Mouse (Mus musculus) hindbrain, embryonic 11.5 days (tissue): ENCODE measurements around the gene Mcm6. TPM values are rescaled to one million over a fixed set of nuclear protein-coding genes. Genes with fewer than 3 reads are reported as not detected.

Experiments
- ATAC-seq: fragments of 200-750 bp; cut with Nextera tagmentation; 2 replicates; pipeline ENCODE4 v1.8.0; 2017; ENCODE audit warnings: mild to moderate bottlenecking, moderate TSS enrichment, moderate library complexity; ENCODE audit not compliant: low FRiP score
- DNase-seq: peaks from one replicate; pipeline ENCODE4 v3.0.0-alpha.2; 2015; ENCODE audit warnings: low spot score
- H3K27ac ChIP-seq: fragments of 300-500 bp; sonication (generic); 2 replicates; pipeline ENCODE4 v1.5.1; 2014; ENCODE audit warnings: mild to moderate bottlenecking, low read depth, low read length
- H3K27me3 ChIP-seq: fragments of 300-500 bp; sonication (generic); 2 replicates; pipeline ENCODE4 v1.6.1; 2014; ENCODE audit warnings: mild to moderate bottlenecking, low read length, moderate library complexity, mixed read lengths; ENCODE audit not compliant: control insufficient read depth, insufficient read depth
- H3K36me3 ChIP-seq: fragments of 300-500 bp; sonication (generic); 2 replicates; pipeline ENCODE4 v1.6.1; 2014; ENCODE audit warnings: mild to moderate bottlenecking, low read length, moderate library complexity, mixed read lengths; ENCODE audit not compliant: control insufficient read depth, insufficient read depth
- H3K4me1 ChIP-seq: fragments of 300-500 bp; sonication (generic); replicated peaks from 2 replicates; pipeline ENCODE4 v1.6.1; 2014; ENCODE audit warnings: low read length, mixed read lengths; ENCODE audit not compliant: control insufficient read depth, insufficient read depth
- H3K4me2 ChIP-seq: fragments of 300-500 bp; sonication (generic); replicated peaks from 2 replicates; pipeline ENCODE4 v1.6.1; 2014; ENCODE audit warnings: mild to moderate bottlenecking, low read depth, low read length
- H3K4me3 ChIP-seq: fragments of 300-500 bp; sonication (generic); 2 replicates; pipeline ENCODE4 v1.5.1; 2014; ENCODE audit warnings: low read depth, low read length
- H3K9ac ChIP-seq: fragments of 300-500 bp; sonication (generic); 2 replicates; pipeline ENCODE4 v1.6.1; 2014; ENCODE audit warnings: low read depth, low read length
- H3K9me3 ChIP-seq: fragments of 300-500 bp; sonication (generic); 2 replicates; pipeline ENCODE4 v1.6.1; 2016; ENCODE audit warnings: low read length; ENCODE audit not compliant: control insufficient read depth
- WGBS: fragments of 180-500 bp; shearing (Covaris S2); extraction: QIAGEN DNeasy Blood & Tissue Kit; methylation state at CpG from one replicate; pipeline ENCODE4 v1.1.7; 2014; 5-methylcytosine and 5-hydroxymethylcytosine counted together
- polyA plus RNA-seq: library from polyadenylated mRNA; unstranded; fragments of >200 nt; fragmentation: Nextera tagmentation; extraction: Ambion mirVana; gene quantifications from 2 replicates; pipeline ENCODE4 v1.2.1, GENCODE M21; 2014

Gene Mcm6
- polyA plus RNA-seq, 1 experiment from 2014 or later, result 257 TPM

GRCm38 (mm10) chr1:128285136-128285535, 74.3 kb downstream of the Mcm6 start:
- H3K4me3 ChIP-seq, result no peak overlapping the region
- DNase-seq (no peak), ATAC-seq (no peak)
- no peaks in the 10 kb centered on the region for H3K9me3 ChIP-seq
- no peak overlapping the region for H3K27ac ChIP-seq
- 89% methylated on average over 9 of the region's 9 CpGs for WGBS
- H3K4me2 ChIP-seq, result no peak overlapping the region
- H3K36me3 ChIP-seq, result no peaks in the 10 kb centered on the region
- H3K4me1 ChIP-seq, result no peaks in the 10 kb centered on the region
- no peaks in the 10 kb centered on the region for H3K27me3 ChIP-seq
- no peak overlapping the region for H3K9ac ChIP-seq

DNA sequence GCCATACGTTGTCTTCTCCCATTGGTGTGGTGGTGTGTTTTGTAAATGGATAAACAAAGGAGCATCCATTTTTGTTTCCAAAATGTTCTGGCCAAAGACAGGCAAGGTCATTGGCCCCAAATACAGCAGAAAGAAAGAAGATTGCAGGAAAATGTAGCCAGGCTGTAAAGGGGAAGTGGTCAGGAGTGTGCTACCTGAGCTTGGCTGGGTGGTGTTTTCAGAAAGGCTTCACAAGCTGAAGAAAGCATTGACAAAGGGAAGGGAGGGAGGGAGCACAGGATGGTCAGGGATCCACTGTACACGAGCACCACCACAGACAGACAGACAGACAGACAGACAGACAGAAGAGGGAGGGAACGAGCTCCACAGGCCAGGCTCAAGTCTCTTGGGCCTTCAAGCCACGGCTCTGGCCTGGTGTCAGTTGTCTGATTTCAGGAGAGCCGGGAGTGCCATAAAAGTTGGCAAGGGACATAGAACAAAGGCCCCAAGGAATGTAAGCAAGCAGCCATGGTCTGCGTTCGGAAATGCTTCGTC, 75.2 kb downstream of the Mcm6 start:
- DNase-seq (no peak), ATAC-seq (no peak)
- no peak overlapping the region for H3K9ac ChIP-seq
- no peaks in the 10 kb centered on the region for H3K4me1 ChIP-seq
- no peak overlapping the region for H3K4me3 ChIP-seq
- 90% methylated on average over 8 of the region's 8 CpGs for WGBS
- no peak overlapping the region for H3K4me2 ChIP-seq
- no peak overlapping the region for H3K27ac ChIP-seq
- H3K27me3 ChIP-seq, result no peaks in the 10 kb centered on the region
- no peaks in the 10 kb centered on the region for H3K36me3 ChIP-seq
- H3K9me3 ChIP-seq, result no peaks in the 10 kb centered on the region

DNA sequence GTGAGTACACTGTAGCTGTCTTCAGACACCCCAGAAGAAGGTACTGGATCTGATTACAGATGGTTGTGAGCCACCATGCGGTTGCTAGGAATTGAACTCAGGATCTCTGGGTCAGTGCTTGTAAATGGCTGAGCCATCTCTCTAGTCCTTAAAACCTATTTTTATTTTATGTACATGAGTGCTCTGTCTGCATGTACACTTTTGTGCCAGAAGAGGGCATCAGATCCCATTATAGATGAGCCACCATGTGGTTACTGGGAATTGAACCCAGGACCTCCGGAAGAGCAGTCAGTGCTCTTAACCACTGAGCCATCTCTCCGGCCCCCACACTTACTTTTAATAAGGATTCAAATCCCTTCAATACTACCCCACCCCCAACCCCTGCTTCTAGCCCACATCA, 76.5 kb downstream of the Mcm6 start:
- no peak overlapping the region for H3K4me3 ChIP-seq
- H3K36me3 ChIP-seq, result no peaks in the 10 kb centered on the region
- DNase-seq (no peak), ATAC-seq (no peak)
- no peak overlapping the region for H3K9ac ChIP-seq
- no peaks in the 10 kb centered on the region for H3K4me1 ChIP-seq
- no peak overlapping the region for H3K4me2 ChIP-seq
- no peaks in the 10 kb centered on the region for H3K9me3 ChIP-seq
- no peak overlapping the region for H3K27ac ChIP-seq
- WGBS, result 92% methylated on average over 3 of the region's 3 CpGs
- no peaks in the 10 kb centered on the region for H3K27me3 ChIP-seq

- no peaks in the 10 kb centered on the region for H3K36me3 ChIP-seq
- ATAC-seq (no peak), DNase-seq (no peak)
- H3K27ac ChIP-seq, result no peak overlapping the region
- 98% methylated on average over 3 of the region's 3 CpGs for WGBS
- H3K27me3 ChIP-seq, result no peaks in the 10 kb centered on the region
- H3K9ac ChIP-seq, result no peak overlapping the region
- H3K4me3 ChIP-seq, result no peak overlapping the region
- H3K4me2 ChIP-seq, result no peak overlapping the region
- H3K4me1 ChIP-seq, result no peaks in the 10 kb centered on the region
- no peaks in the 10 kb centered on the region for H3K9me3 ChIP-seq
Observed at GRCm38 (mm10) chr1:128281753-128282152, 77.7 kb downstream of the Mcm6 start.

Other genes with a start within 250 kb of the Mcm6 start
- 64.5 and 79.2 TPM in 2 replicates for gene Ubxn4, start 115.7 kb downstream of the Mcm6 start, polyA plus RNA-seq
- gene Lct, start 31.3 kb downstream of the Mcm6 start, polyA plus RNA-seq, result 0.14 and 0.20 TPM in 2 replicates
- 151 and 159 TPM in 2 replicates for gene Dars, start 57.7 kb upstream of the Mcm6 start, polyA plus RNA-seq
- 23.3 and 26.4 TPM in 2 replicates for gene Cxcr4, start 232.6 kb upstream of the Mcm6 start, polyA plus RNA-seq